Mouse (Mus musculus) adipocyte (in vitro differentiated cells): ENCODE measurements around the gene Ccl22.

Experiments used
- DNase-seq: peaks from one replicate; pipeline ENCODE4 v3.0.0-alpha.2; 2016; ENCODE audit warnings: low spot score

Gene Ccl22

GRCm38 (mm10) chr8:94734735-94735350, 10.5 kb upstream of the Ccl22 start:
- DNase-seq, result no peak

- peak; percentile 48 for DNase-seq
Observed at GRCm38 (mm10) chr8:94735426-94736094, 9.8 kb upstream of the Ccl22 start.

GRCm38 (mm10) chr8:94739829-94740228, 5.6 kb upstream of the Ccl22 start:
- no peak for DNase-seq

- no peak for DNase-seq
Observed at GRCm38 (mm10) chr8:94740591-94740990, 4.8 kb upstream of the Ccl22 start.

- DNase-seq, result no peak
Observed at GRCm38 (mm10) chr8:94741726-94742125, 3.7 kb upstream of the Ccl22 start.

GRCm38 (mm10) chr8:94744484-94744883, 906 bp upstream of the Ccl22 start:
- DNase-seq, result no peak

GRCm38 (mm10) chr8:94744972-94745371, 418 bp upstream of the Ccl22 start:
- DNase-seq, result no peak

GRCm38 (mm10) chr8:94746832-94747231, 1.4 kb downstream of the Ccl22 start:
- no peak for DNase-seq

GRCm38 (mm10) chr8:94748363-94748762, 3.0 kb downstream of the Ccl22 start:
- DNase-seq, result no peak

GRCm38 (mm10) chr8:94749942-94750341, 4.6 kb downstream of the Ccl22 start:
- DNase-seq, result no peak

- no peak for DNase-seq
Observed at GRCm38 (mm10) chr8:94751023-94751849, 5.8 kb downstream of the Ccl22 start.

- DNase-seq, result no peak
Observed at GRCm38 (mm10) chr8:94754006-94754405, 8.6 kb downstream of the Ccl22 start.

- no peak for DNase-seq
Observed at GRCm38 (mm10) chr8:94754486-94754885, 9.1 kb downstream of the Ccl22 start.

GRCm38 (mm10) chr8:94767035-94767434, 21.6 kb downstream of the Ccl22 start:
- DNase-seq, result no peak

GRCm38 (mm10) chr8:94770945-94771344, 25.6 kb downstream of the Ccl22 start:
- DNase-seq, result peak; percentile 85

GRCm38 (mm10) chr8:94771941-94772670, 26.7 kb downstream of the Ccl22 start, which contains the start of gene Cx3cl1:
Gene Cx3cl1 (plus strand): TSS chr8:94772009.
- DNase-seq, result no peak

- no peak for DNase-seq
Observed at GRCm38 (mm10) chr8:94773048-94773447, 27.7 kb downstream of the Ccl22 start.

- no peak for DNase-seq
Observed at GRCm38 (mm10) chr8:94773700-94774171, 28.3 kb downstream of the Ccl22 start.

- no peak for DNase-seq
Observed at GRCm38 (mm10) chr8:94774601-94775000, 29.2 kb downstream of the Ccl22 start.

GRCm38 (mm10) chr8:94776346-94776745, 31.0 kb downstream of the Ccl22 start:
- DNase-seq, result no peak

- no peak for DNase-seq
Observed at GRCm38 (mm10) chr8:94778036-94778435, 32.6 kb downstream of the Ccl22 start.

- DNase-seq, result no peak
Observed at GRCm38 (mm10) chr8:94778473-94778872, 33.1 kb downstream of the Ccl22 start.
